Mouse (Mus musculus) kidney, postnatal 14 days (tissue): ENCODE results near the gene Gm2663.
"Not testable (repeated sequence)": the region's sequence is repeated elsewhere in the genome, so short reads cannot be mapped to it uniquely, and the experiment has no call there.

ENCODE experiments used
- DNase-seq: peaks from one replicate; pipeline ENCODE4 v3.0.0; 2022; ENCODE audit warnings: mixed read lengths

Gene Gm2663

GRCm38 (mm10) chr6:40999379-40999778 is at the start of gene Gm2663:
TSS of gene Gm2663 (minus strand) at chr6:40999479.
- DNase-seq, result not testable (repeated sequence)

- no peak for DNase-seq
Observed at GRCm38 (mm10) chr6:41048602-41049001, 49.3 kb upstream of the Gm2663 start.

- DNase-seq, result no peak
Observed at GRCm38 (mm10) chr6:41047961-41048360, 48.7 kb upstream of the Gm2663 start.

GRCm38 (mm10) chr6:41047202-41047601 is 47.9 kb upstream of the Gm2663 start:
- DNase-seq, result no peak

- DNase-seq, result no peak
Observed at GRCm38 (mm10) chr6:41046553-41046952, 47.3 kb upstream of the Gm2663 start.

GRCm38 (mm10) chr6:41044753-41045152 is 45.5 kb upstream of the Gm2663 start:
- DNase-seq, result no peak

- DNase-seq, result no peak
Observed at GRCm38 (mm10) chr6:41044314-41044713, 45.0 kb upstream of the Gm2663 start.

- DNase-seq, result no peak
Observed at GRCm38 (mm10) chr6:41035409-41035808, 36.1 kb upstream of the Gm2663 start, which contains the start of gene 2210010C04Rik. TSS of gene 2210010C04Rik (minus strand) at chr6:41035509.

- DNase-seq, result no peak
Observed at GRCm38 (mm10) chr6:41032802-41033201, 33.5 kb upstream of the Gm2663 start.

GRCm38 (mm10) chr6:41032231-41032630 is 33.0 kb upstream of the Gm2663 start:
- no peak for DNase-seq

- DNase-seq, result no peak
Observed at GRCm38 (mm10) chr6:41030821-41031220, 31.5 kb upstream of the Gm2663 start.

GRCm38 (mm10) chr6:41027053-41027452 is 27.8 kb upstream of the Gm2663 start:
- DNase-seq, result peak; percentile 13

- DNase-seq, result no peak
Observed at GRCm38 (mm10) chr6:41025873-41026650, 26.8 kb upstream of the Gm2663 start.

- DNase-seq, result no peak
Observed at GRCm38 (mm10) chr6:41019140-41019539, 19.9 kb upstream of the Gm2663 start.

GRCm38 (mm10) chr6:41018629-41019028 is 19.4 kb upstream of the Gm2663 start:
- DNase-seq, result no peak

- DNase-seq, result no peak
Observed at GRCm38 (mm10) chr6:41015065-41015464, 15.8 kb upstream of the Gm2663 start.

GRCm38 (mm10) chr6:40964454-40964853 is 34.8 kb downstream of the Gm2663 start, which contains the start of gene 1810009J06Rik:
TSS of gene 1810009J06Rik (plus strand) at chr6:40964754.
- not testable (repeated sequence) for DNase-seq

- no peak for DNase-seq
Observed at GRCm38 (mm10) chr6:40953716-40954115, 45.6 kb downstream of the Gm2663 start.

- no peak for DNase-seq
Observed at GRCm38 (mm10) chr6:40951770-40952169, 47.5 kb downstream of the Gm2663 start, which contains the start of gene Gm4744. TSS of gene Gm4744 (minus strand) at chr6:40951870.
